Comparison of ENCODE assay signal across 18 mouse cellular contexts in genomic region chr2:104377990-104378389, GRCm38 (mm10). TPM values are rescaled to one million over a fixed set of nuclear protein-coding genes. Genes with fewer than 3 reads are reported as not detected.
A peak's percentile ranks its signal among the peaks of the same experiment; 100 is the strongest.
DNase-seq lines count a peak whose midpoint lies in the region; ATAC-seq and TF ChIP-seq lines count a peak whose summit lies in the region.
"Had no signal": no experiment of that assay in that cellular context is flagged by ENCODE, and none has a peak within 500 bp of the region (broad histone marks: within the 10 kb centered on the region; RNA-seq: fewer than 3 reads in every experiment).

No protein-coding gene starts in this region.

- H3K79me2 ChIP-seq in CH12.LX (replicated peaks; ENCODE audit: control insufficient read depth, extremely low read depth, insufficient read depth, poor library complexity, severe bottlenecking): no peaks in the 10 kb centered on the region

- no peak overlapping the region for H3K4me2 ChIP-seq in CH12.LX (ENCODE audit: insufficient read depth, low read depth, poor library complexity, severe bottlenecking)
- H3K4me2 ChIP-seq in intestine, embryonic 16.5 days (ENCODE audit: low read depth, low read length): no peak overlapping the region
- no peak overlapping the region for H3K4me2 ChIP-seq in lung, postnatal 0 days (replicated peaks; ENCODE audit: low read depth, low read length)
- H3K4me2 ChIP-seq: heart, embryonic 12.5 days; hindbrain, embryonic 12.5 days had no signal

- H3K36me3 ChIP-seq in CH12.LX (replicated peaks in 1 of 2; ENCODE audit: control insufficient read depth in 1 of 2, insufficient read depth in 1 of 2, low read length in 1 of 2): no peaks in the 10 kb centered on the region
- no peaks in the 10 kb centered on the region for H3K36me3 ChIP-seq in intestine, embryonic 16.5 days (ENCODE audit: control insufficient read depth, insufficient read depth, low read length)
- no peaks in the 10 kb centered on the region for H3K36me3 ChIP-seq in lung, postnatal 0 days (ENCODE audit: insufficient read depth, low read length)
- H3K36me3 ChIP-seq: heart, embryonic 12.5 days; hindbrain, embryonic 12.5 days had no signal

- no peak overlapping the region for H3K4me3 ChIP-seq in CH12.LX (replicated peaks in 1 of 3; ENCODE audit: low read depth in 2 of 3, low read length in 2 of 3, poor library complexity in 1 of 3)
- no peak overlapping the region for H3K4me3 ChIP-seq in intestine, embryonic 16.5 days (ENCODE audit: low read length)
- no peak overlapping the region for H3K4me3 ChIP-seq in lung, postnatal 0 days (ENCODE audit: low read depth, low read length)
- H3K4me3 ChIP-seq: heart, embryonic 12.5 days; hindbrain, embryonic 12.5 days had no signal

- dilution Hi-C loops in CH12.LX (cut with MboI; ENCODE audit: extremely low pct_ligation_motif_present, extremely low pct_unique_long_range_greater_than_20kb, low sequenced_read_pairs): no loop called here

- intact Hi-C loops in left cerebral cortex, postnatal 25 days (cut with DNase I): no loop called here

- 59% methylated on average over 2 of the region's 2 CpGs for WGBS in intestine, embryonic 16.5 days
- 41% methylated on average over 2 of the region's 2 CpGs for WGBS in lung, postnatal 0 days

- H3K27ac ChIP-seq in CH12.LX (ENCODE audit: insufficient read depth, low read depth): no peak overlapping the region
- no peak overlapping the region for H3K27ac ChIP-seq in intestine, embryonic 16.5 days (ENCODE audit: low read length)
- H3K27ac ChIP-seq in lung, postnatal 0 days (ENCODE audit: low read length): no peak overlapping the region
- H3K27ac ChIP-seq: hindbrain, embryonic 12.5 days had no signal

- TF ChIP-seq CTCF in CH12.LX (conservative IDR thresholded peaks at IDR 0.05 in 1 of 2, IDR thresholded peaks at IDR 0.05 in 1 of 2; ENCODE audit: low read depth in 2 of 2, low read length in 2 of 2): no peak
- TF ChIP-seq CTCF in lung, postnatal 0 days (IDR thresholded peaks at IDR 0.05): peak; percentile 70

- H3K27me3 ChIP-seq in CH12.LX (replicated peaks): peaks cover 2% of the 10 kb centered on the region
- no peaks in the 10 kb centered on the region for H3K27me3 ChIP-seq in intestine, embryonic 16.5 days (replicated peaks; ENCODE audit: control insufficient read depth, insufficient read depth, low read length)
- no peaks in the 10 kb centered on the region for H3K27me3 ChIP-seq in lung, postnatal 0 days (replicated peaks; ENCODE audit: insufficient read depth, low read length)
- H3K27me3 ChIP-seq: hindbrain, embryonic 12.5 days had no signal

- H3K9me3 ChIP-seq in CH12.LX (replicated peaks; ENCODE audit: low read length): peaks cover 9% of the 10 kb centered on the region
- no peaks in the 10 kb centered on the region for H3K9me3 ChIP-seq in intestine, embryonic 16.5 days (ENCODE audit: control insufficient read depth, low read length)
- H3K9me3 ChIP-seq in lung, postnatal 0 days (ENCODE audit: low read length): no peaks in the 10 kb centered on the region
- H3K9me3 ChIP-seq: heart, embryonic 12.5 days; hindbrain, embryonic 12.5 days had no signal

- no peak for TF ChIP-seq POLR2A in CH12.LX (IDR thresholded peaks at IDR 0.05; ENCODE audit: low read depth, low read length)

- H3K9ac ChIP-seq in CH12.LX (ENCODE audit: insufficient read depth, low read depth): no peak overlapping the region
- H3K9ac ChIP-seq in intestine, embryonic 16.5 days (ENCODE audit: low read depth, low read length): no peak overlapping the region
- H3K9ac ChIP-seq in lung, postnatal 0 days (replicated peaks; ENCODE audit: low read depth): no peak overlapping the region
- H3K9ac ChIP-seq: heart, embryonic 12.5 days; hindbrain, embryonic 12.5 days had no signal

- TF ChIP-seq RAD21 in CH12.LX (IDR thresholded peaks at IDR 0.05; ENCODE audit: low read depth, low read length): no peak; the same call in 1 of the 2 replicates

- H3K4me1 ChIP-seq in CH12.LX (ENCODE audit: control insufficient read depth in 1 of 2, insufficient read depth in 2 of 2): peaks cover 5 to 14% of the 10 kb centered on the region in 2 experiments
- H3K4me1 ChIP-seq in intestine, embryonic 16.5 days (ENCODE audit: control insufficient read depth, insufficient read depth, low read length): no peaks in the 10 kb centered on the region
- no peaks in the 10 kb centered on the region for H3K4me1 ChIP-seq in lung, postnatal 0 days (ENCODE audit: insufficient read depth, low read depth, low read length)
- H3K4me1 ChIP-seq: heart, embryonic 12.5 days had no signal

- peak; percentile 30 for DNase-seq in kidney, adult 11 months
- DNase-seq in kidney, adult 18-20 months: no peak
- DNase-seq in CH12.LX (ENCODE audit: extremely low read depth): no peak
- DNase-seq in lung, postnatal 0 days (ENCODE audit: low spot score): peak; percentile 40
- DNase-seq in spleen, adult 12 weeks (ENCODE audit: low spot score): no peak
- DNase-seq in layer of hippocampus, adult 11-12 months (ENCODE audit: low spot score): no peak
- DNase-seq in left cerebral cortex, postnatal 25 days (ENCODE audit: low spot score in 2 of 2): no peak
- DNase-seq: adrenal gland, postnatal 36 days; embryo, embryonic 11 days; gastrocnemius, postnatal 10 days; layer of hippocampus, postnatal 36 days; liver; right cerebral cortex, postnatal 14 days; thymus, postnatal 4 days had no signal

- no peak for TF ChIP-seq EP300 in CH12.LX (IDR thresholded peaks at IDR 0.05; ENCODE audit: low read length)
- TF ChIP-seq EP300 in lung, postnatal 0 days (IDR thresholded peaks at IDR 0.05): no peak

- in situ Hi-C loops in CH12.LX (cut with MboI; ENCODE audit: low pct_ligation_motif_present, low pct_unique_long_range_greater_than_20kb, low sequenced_read_pairs): no loop called here

- ATAC-seq in intestine, embryonic 16.5 days: peak; percentile 53; the same call in 1 of the 2 replicates
- ATAC-seq in lung, postnatal 0 days: peak; percentile 84

TF ChIP-seq in CH12.LX, 34 proteins besides CTCF, POLR2A, EP300 and RAD21:
- TF ChIP-seq TCF12 (IDR thresholded peaks at IDR 0.05; ENCODE audit: low read depth, low read length) (peak; percentile 56; the same call in 1 of the 2 replicates), RCOR1 (conservative IDR thresholded peaks at IDR 0.05; ENCODE audit: low read depth, low read length) (no peak)

RNA-seq across cellular contexts. Expression of gene D430041D05Rik, which starts 32.8 kb away (rescaled TPM):
- total RNA-seq in CH12.LX (2012; rRNA removed) (under 0.01 TPM in 1 of 2 replicates, not detected in the other), CH12.LX (2014; rRNA removed) (not detected in 2 replicates)
- 0.10 TPM in 1 of 2 replicates, not detected in the other for polyA plus RNA-seq in CH12.LX (2012; ENCODE audit: insufficient read length, low read depth)
- polyA plus RNA-seq in intestine, embryonic 16.5 days (2015; fragmentation: Nextera tagmentation; extraction: Ambion mirVana): 0.10 and 0.12 TPM in 2 replicates
- polyA plus RNA-seq in lung, postnatal 0 days (2015; fragmentation: Nextera tagmentation; extraction: Ambion mirVana): 0.69 and 0.79 TPM in 2 replicates
- 100 to 1,000 TPM; 124 to 128 TPM for total RNA-seq in left cerebral cortex, postnatal 25 days (2021)
- total RNA-seq: megakaryocyte-erythroid progenitor cell, adult 5-6 weeks had no signal

Comparison
In these comparisons a context has a peak if more than half of its experiments do, and no peak if none do; other contexts are left out.
1. DNase-seq: peak in kidney, adult 11 months (single experiment) and lung, postnatal 0 days (single experiment); none in kidney, adult 18-20 months (single experiment), CH12.LX (single experiment), spleen, adult 12 weeks (single experiment), layer of hippocampus, adult 11-12 months (single experiment) and left cerebral cortex, postnatal 25 days (0 of 2).